Mouse (Mus musculus): Measurements from ENCODE around the gene Frem2. TPM values are rescaled to one million over a fixed set of nuclear protein-coding genes. Genes with fewer than 3 reads are reported as not detected.
A peak's percentile ranks its signal among the peaks of the same experiment; 100 is the strongest.

The Frem2 gene
- polyA plus RNA-seq, 1 experiment from 2014 or later, result 2.9 TPM

DNA sequence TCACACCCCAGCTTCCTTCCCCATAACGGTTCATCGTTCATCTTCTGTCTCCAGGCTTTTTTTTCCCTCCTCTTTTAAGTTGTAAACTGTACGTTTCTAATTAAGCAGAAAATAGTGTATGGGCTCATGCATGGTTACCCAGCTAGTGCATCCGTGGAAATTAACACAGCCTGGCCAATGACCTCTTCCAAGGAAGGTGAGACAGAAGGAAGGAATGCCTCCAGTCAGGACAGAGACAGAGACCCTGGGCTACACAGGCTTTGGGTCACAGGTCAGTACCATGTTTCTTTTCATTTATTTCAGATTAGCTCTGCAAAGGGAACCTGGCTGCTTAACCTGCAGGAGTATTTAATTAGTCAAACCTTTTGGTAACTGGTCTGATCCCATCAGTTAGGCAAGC is 57.0 kb downstream of the Frem2 start:
- Histone ChIP-seq H3K4me3 (no peak overlapping the region), H3K9me3 (replicated peaks) (no peaks in the 10 kb centered on the region), H3K27ac (no peak overlapping the region), H3K27me3 (ENCODE audit: low read depth, poor library complexity, severe bottlenecking) (no peaks in the 10 kb centered on the region), H3K4me1 (peaks cover 26% of the 10 kb centered on the region), H3K36me3 (no peaks in the 10 kb centered on the region)
- no peak for DNase-seq (ENCODE audit: low spot score)
- WGBS, result 29% methylated on average over 4 of the region's 4 CpGs

DNA sequence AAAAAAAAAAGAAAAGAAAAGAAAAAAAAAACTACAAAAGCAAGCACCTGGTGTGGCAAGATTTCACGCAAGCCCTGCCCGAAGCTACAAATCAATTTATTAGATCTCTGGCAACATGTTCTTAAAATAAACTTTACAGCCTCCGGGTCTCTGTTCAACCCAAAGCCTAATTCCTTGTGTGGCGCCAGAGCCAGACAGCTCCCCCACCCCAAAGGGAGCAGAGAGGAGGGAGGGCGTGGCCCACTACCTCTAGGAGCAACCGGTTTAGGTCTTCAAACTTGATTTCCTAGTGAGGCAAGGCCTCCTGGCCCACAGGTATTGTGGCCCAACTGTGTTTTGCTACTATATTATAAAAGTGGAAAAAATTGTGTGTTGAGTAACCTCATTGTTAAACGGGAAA is 57.8 kb downstream of the Frem2 start:
- H3K4me3 ChIP-seq, result no peak overlapping the region
- no peaks in the 10 kb centered on the region for H3K9me3 ChIP-seq (replicated peaks)
- 18% methylated on average over 7 of the region's 7 CpGs for WGBS
- no peaks in the 10 kb centered on the region for H3K27me3 ChIP-seq (ENCODE audit: low read depth, poor library complexity, severe bottlenecking)
- no peaks in the 10 kb centered on the region for H3K36me3 ChIP-seq
- peaks cover 26% of the 10 kb centered on the region for H3K4me1 ChIP-seq
- DNase-seq (ENCODE audit: low spot score), result peak; percentile 42
- H3K27ac ChIP-seq, result 0 out of 2 replicates have a peak overlapping the region, but pooled peaks have one; percentile 51

DNA sequence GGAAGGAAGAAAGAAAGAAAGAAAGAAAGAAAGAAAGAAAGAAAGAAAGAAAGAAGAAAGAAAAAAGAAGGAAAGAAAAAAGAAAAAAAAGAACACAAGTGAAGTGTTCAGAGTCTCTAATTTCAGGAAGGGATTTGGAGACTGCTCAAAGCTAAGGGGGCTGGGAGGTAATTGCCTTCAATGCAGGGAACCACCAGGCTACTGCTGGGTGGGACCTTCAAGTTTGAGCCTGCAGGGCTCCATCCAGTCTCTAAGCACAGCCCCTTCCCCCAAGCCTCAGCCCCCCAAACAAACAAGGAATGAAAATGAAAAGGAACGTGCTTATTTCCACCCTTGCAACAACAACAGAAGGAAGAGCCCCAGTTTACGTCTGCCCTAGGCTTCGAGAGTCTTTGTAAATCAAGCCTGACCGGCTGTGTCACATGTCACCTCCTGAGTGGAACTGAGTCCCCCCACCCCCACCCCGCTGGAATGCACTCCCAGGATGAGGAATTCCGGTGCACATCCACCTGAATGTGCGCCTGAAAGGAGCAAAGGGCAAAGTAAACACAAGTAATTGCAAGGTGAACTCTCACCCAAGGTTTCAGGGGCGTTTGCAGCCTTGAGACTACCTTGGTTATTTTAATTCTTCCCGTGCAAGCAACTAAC is 58.9 kb downstream of the Frem2 start:
- peak; percentile 51 for DNase-seq (ENCODE audit: low spot score)
- Histone ChIP-seq H3K27ac (peak overlapping the region; percentile 77), H3K4me1 (peaks cover 29% of the 10 kb centered on the region), H3K4me3 (peak overlapping the region; percentile 25; the same call in 1 of the 2 replicates), H3K9me3 (replicated peaks) (no peaks in the 10 kb centered on the region), H3K27me3 (ENCODE audit: low read depth, poor library complexity, severe bottlenecking) (no peaks in the 10 kb centered on the region), H3K36me3 (no peaks in the 10 kb centered on the region)
- 2% methylated on average over 9 of the region's 9 CpGs for WGBS

DNA sequence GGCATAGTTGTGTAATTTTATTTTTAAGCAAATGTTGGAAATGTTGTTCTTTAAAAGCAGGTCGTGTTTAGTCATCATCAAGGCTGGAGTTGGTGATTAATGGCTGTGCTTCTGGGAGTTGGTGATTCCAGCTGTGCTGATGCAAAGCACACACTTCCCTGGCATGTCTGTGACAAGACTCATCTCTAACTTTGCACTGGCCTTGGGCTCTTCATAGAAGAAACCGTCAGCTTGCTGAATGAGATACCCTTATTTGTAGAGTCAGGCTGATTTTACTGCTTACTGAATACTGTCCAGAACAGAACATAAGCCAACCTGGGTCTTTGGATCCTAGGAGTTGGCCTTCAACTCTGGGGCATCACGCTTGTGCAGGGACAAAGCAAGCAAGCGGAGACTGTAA is 62.7 kb downstream of the Frem2 start:
- Histone ChIP-seq H3K9me3 (replicated peaks) (no peaks in the 10 kb centered on the region), H3K4me1 (peaks cover 27% of the 10 kb centered on the region), H3K4me3 (no peak overlapping the region), H3K27ac (no peak overlapping the region), H3K36me3 (no peaks in the 10 kb centered on the region), H3K27me3 (ENCODE audit: low read depth, poor library complexity, severe bottlenecking) (no peaks in the 10 kb centered on the region; the same call in 1 of the 2 replicates)
- DNase-seq (ENCODE audit: low spot score), result no peak
- 57% methylated on average over 4 of the region's 4 CpGs for WGBS

DNA sequence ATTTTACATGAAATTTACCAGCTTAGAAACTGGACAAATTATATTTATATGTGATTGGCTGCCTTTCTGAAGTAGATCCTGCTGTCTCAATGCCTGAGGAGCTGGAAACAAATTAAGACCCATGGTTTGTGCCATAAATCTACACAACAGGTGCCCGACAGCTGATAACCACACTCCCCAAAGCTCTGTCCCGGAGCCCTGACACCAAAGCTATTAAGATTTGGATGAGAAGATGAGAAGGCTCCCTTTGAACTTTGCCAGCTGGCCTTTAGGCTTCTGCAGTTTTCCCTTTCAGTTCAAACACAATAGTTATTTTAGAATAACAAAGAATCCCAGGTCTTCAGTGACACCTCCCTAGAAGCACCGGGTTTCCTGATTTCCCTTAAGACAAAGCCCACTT is 63.4 kb downstream of the Frem2 start:
- WGBS, result under 1% methylated on average over 3 of the region's 3 CpGs
- H3K4me1 ChIP-seq, result peaks cover 21% of the 10 kb centered on the region
- no peaks in the 10 kb centered on the region for H3K9me3 ChIP-seq (replicated peaks)
- no peak for DNase-seq (ENCODE audit: low spot score)
- no peaks in the 10 kb centered on the region; the same call in 1 of the 2 replicates for H3K27me3 ChIP-seq (ENCODE audit: low read depth, poor library complexity, severe bottlenecking)
- H3K36me3 ChIP-seq, result no peaks in the 10 kb centered on the region
- no peak overlapping the region for H3K4me3 ChIP-seq
- H3K27ac ChIP-seq, result no peak overlapping the region

DNA sequence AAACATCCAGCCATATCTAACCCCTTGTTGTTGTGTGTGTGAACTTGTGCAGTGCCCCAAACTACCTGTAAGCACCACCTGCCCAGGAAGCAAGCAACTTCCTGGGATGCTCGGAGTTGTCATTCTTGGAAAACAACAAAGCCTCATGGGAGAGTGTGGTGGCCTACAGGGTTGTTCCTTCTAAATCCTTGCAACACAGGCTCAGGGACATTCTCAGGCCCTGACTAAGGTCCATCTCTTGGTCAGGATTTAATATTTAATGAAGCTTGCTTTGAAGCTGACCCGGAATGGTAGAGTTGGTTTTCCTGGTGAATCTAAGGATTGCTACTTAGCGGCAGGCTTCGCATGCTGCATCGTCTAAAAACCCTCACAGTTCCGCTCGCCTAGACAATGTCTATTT is 65.1 kb downstream of the Frem2 start:
- no peak for DNase-seq (ENCODE audit: low spot score)
- Histone ChIP-seq H3K4me3 (no peak overlapping the region), H3K27ac (no peak overlapping the region), H3K27me3 (ENCODE audit: low read depth, poor library complexity, severe bottlenecking) (no peaks in the 10 kb centered on the region; the same call in 1 of the 2 replicates), H3K4me1 (peaks cover 11% of the 10 kb centered on the region), H3K36me3 (no peaks in the 10 kb centered on the region), H3K9me3 (replicated peaks) (no peaks in the 10 kb centered on the region)
- WGBS, result 92% methylated on average over 7 of the region's 7 CpGs

DNA sequence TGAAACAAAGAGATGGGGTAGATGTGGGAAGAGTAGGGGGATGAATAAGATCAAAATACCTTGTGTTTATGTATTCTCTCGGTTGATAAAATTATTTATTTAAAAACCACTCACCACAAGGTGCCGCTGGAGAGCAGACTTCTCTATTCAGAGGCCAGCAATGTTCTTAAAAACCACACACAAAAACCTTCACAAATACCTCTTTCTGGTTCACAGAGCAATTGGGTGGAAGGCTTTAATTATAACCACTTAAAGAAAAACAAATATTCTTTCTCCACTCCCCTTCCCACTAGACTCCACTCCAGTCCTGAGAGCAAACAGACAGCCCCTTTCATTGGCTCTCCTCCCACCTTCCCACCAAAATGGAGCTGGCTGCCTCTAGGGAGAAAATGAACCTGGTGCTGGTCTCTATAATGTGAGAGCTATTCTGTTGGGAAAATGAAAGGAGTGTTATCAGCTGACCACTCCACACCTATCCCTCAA is 67.0 kb downstream of the Frem2 start:
- H3K4me1 ChIP-seq, result peaks cover 11% of the 10 kb centered on the region
- 5% methylated on average over 2 of the region's 2 CpGs for WGBS
- H3K9me3 ChIP-seq (replicated peaks), result no peaks in the 10 kb centered on the region
- H3K27me3 ChIP-seq (ENCODE audit: low read depth, poor library complexity, severe bottlenecking), result no peaks in the 10 kb centered on the region; the same call in 1 of the 2 replicates
- DNase-seq (ENCODE audit: low spot score), result peak; percentile 43
- no peaks in the 10 kb centered on the region for H3K36me3 ChIP-seq
- no peak overlapping the region for H3K4me3 ChIP-seq
- H3K27ac ChIP-seq, result no peak overlapping the region

DNA sequence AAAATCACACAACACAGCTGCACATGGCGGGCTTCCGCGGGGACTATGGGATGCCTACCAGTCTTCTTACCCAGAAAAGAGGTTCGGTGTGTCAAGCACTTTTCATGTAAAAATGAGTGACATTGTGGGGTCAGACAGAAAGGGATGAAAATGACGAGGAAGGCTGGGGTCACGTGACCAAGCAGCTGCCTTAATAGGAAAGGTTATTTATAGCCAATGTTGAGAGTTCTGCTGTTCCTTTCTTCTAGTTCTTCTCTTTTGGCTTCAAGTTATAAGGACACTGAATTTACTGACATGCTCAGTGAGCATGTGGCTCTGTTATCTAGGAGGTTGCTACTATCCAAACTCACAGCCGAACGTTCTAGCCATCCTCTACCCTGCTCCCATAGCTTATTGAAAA is 73.9 kb downstream of the Frem2 start:
- H3K9me3 ChIP-seq (replicated peaks), result no peaks in the 10 kb centered on the region
- no peaks in the 10 kb centered on the region for H3K27me3 ChIP-seq (ENCODE audit: low read depth, poor library complexity, severe bottlenecking)
- H3K4me3 ChIP-seq, result no peak overlapping the region
- no peak for DNase-seq (ENCODE audit: low spot score)
- no peak overlapping the region for H3K27ac ChIP-seq
- H3K36me3 ChIP-seq, result no peaks in the 10 kb centered on the region
- H3K4me1 ChIP-seq, result no peaks in the 10 kb centered on the region
- 94% methylated on average over 8 of the region's 8 CpGs for WGBS

DNA sequence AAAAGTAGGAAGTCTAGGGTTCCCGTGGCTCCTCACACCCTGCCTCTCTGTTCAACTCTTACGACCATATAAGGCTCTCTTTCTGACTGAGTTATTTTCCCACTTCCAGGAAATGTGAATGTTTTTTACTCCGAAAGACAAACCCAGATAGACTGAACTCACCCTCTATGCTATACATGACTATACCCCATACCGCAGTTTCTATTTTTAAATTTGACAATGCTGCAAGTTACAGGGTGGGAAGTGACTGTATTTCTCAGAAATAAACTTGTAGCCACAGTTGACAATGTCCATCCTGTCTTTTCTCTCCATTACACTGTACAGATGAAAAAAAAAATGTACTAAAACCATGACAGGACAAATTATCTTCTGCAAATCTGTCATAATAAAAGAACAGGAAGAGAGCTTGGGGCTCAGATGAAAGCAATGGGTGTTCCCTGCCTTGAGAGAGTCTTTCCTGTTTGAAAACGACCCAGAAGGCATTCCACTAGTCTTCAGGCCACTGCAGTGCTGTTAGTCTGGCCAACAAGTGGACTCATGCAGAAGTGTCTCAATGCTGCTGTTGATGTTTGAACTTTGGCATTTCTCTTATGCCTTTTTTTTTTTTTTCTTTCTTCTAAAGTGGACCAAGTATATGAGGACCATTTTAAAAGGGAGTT is 76.4 kb downstream of the Frem2 start:
- no peak for DNase-seq (ENCODE audit: low spot score)
- Histone ChIP-seq H3K27me3 (ENCODE audit: low read depth, poor library complexity, severe bottlenecking) (no peaks in the 10 kb centered on the region), H3K4me1 (no peaks in the 10 kb centered on the region), H3K4me3 (no peak overlapping the region), H3K36me3 (no peaks in the 10 kb centered on the region), H3K9me3 (replicated peaks) (no peaks in the 10 kb centered on the region), H3K27ac (no peak overlapping the region)
- WGBS, result 77% methylated on average over 5 of the region's 5 CpGs

DNA sequence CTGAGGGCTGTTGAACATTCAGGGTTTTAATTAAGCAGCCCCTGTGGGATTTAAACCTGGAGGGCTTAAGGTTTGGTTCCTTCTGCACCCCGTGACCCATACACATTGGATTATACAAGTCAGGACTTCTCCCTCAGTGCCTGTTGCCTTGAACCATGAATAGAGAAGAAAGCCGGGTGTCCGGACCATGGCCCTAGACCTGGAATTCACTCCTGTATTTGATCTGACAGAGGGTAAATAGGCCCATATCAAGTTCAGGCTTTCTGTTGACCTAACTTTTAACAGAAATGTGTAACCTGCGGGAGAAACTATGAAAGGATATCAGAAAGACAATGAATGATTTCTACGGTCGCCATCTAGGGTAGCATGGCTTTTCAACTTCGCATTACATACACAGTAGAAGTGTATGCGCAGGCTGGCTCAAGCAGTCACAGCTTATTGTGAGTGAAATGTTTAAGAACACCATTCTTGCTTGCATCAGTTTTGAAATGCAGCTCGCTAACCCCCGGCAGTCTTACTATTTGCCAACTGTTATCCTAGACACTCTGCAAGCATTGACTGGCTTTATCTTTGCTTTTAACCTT is 77.9 kb downstream of the Frem2 start:
- H3K4me3 ChIP-seq, result no peak overlapping the region
- WGBS, result 93% methylated on average over 10 of the region's 10 CpGs
- DNase-seq (ENCODE audit: low spot score), result no peak

DNA sequence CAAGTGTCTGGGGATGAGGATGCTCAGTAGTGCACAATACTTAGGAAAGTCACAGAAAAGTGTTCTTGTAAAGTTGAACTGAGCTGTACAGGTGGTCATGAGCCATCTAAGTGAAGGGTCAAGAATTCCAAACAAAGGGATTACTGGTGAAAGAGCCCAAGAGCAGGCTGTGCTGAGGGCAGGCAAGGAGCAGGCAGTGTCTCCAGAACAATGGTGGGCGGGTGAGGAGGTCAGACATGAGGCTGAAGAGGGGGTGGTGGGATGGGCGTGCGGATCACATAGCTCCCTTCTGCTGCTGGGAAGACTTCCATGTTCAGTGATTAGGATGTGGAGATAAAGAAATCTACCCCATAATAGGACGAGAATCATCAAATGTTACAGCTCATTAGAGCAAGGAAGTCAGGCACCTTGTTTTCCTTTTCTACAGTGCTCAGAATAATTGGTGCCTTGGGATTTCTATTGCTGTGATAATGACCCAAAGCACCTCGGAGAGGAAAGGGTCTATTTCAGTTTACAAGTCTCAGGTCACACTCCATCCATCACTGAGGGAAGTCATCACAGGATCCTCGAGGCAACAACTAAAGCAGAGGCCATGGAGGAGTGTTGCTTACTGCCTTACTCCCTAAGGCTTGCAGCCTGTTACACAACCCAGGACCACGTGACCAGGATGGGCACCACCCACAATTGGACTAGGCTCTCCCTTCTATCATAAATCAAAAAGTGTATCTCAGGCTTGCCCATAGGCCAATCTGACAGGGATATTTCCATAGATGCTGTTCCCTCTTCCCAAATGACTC is 80.6 kb downstream of the Frem2 start:
- Histone ChIP-seq H3K27ac (no peak overlapping the region), H3K4me1 (no peaks in the 10 kb centered on the region)
- DNase-seq (ENCODE audit: low spot score), result no peak

More for the DNA sequence above, 77.9 kb downstream of the Frem2 start:
- Histone ChIP-seq H3K4me1 (no peaks in the 10 kb centered on the region), H3K27ac (no peak overlapping the region), H3K27me3 (ENCODE audit: low read depth, poor library complexity, severe bottlenecking) (no peaks in the 10 kb centered on the region), H3K36me3 (no peaks in the 10 kb centered on the region), H3K9me3 (replicated peaks) (no peaks in the 10 kb centered on the region)

DNA sequence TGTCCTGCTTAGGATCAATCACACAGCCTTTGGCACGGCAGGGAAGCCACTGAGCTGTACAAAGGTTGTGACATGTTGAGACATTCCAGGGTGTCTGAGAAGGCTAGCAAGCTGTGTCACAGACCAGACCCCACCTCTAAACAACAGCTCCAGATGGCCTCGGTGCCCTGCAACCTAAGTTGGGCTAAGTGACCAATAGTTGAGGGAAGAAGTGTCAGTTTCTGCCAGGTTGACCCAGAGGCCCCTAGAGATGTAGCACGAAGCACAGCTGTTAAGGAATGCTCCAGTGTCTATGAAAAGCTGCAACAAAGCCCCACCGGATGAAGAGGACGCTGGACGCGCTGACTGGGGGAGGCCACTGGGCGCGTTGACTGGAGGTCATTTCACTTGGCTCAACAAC is 83.0 kb downstream of the Frem2 start:
- Histone ChIP-seq H3K9me3 (replicated peaks) (no peaks in the 10 kb centered on the region), H3K4me1 (no peaks in the 10 kb centered on the region), H3K27me3 (ENCODE audit: low read depth, poor library complexity, severe bottlenecking) (no peaks in the 10 kb centered on the region), H3K27ac (no peak overlapping the region), H3K36me3 (no peaks in the 10 kb centered on the region), H3K4me3 (no peak overlapping the region)
- no peak for DNase-seq (ENCODE audit: low spot score)
- WGBS, result 54% methylated on average over 9 of the region's 9 CpGs

More for the DNA sequence above, 80.6 kb downstream of the Frem2 start:
- H3K4me3 ChIP-seq, result no peak overlapping the region
- no peaks in the 10 kb centered on the region for H3K27me3 ChIP-seq (ENCODE audit: low read depth, poor library complexity, severe bottlenecking)
- H3K9me3 ChIP-seq (replicated peaks), result no peaks in the 10 kb centered on the region
- WGBS, result 46% methylated on average over 7 of the region's 7 CpGs
- no peaks in the 10 kb centered on the region for H3K36me3 ChIP-seq

Measured in limb, embryonic 10.5 days (tissue).